In the genomic region with DNA sequence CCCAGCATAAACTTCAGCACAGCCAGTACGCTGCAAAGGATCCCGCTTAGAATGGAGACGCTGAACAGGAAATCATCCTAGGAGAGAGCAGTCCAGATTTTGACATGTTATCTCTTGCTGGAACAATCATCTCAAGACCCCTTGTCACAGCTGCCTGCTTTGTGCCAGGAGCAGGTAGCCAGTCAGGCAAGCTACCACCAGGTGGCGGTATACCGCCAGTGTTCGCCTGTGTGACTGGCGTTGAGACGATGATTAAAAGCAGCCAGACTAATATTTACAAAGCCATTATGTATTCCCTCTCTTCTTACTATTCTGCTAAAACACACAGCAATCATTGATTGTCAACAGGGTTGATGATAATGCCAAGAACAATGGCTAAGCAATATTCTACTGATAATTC, we compare ENCODE assay signal across 8 mouse cellular contexts.
DNase-seq lines count a peak whose midpoint lies in the region; ATAC-seq and TF ChIP-seq lines count a peak whose summit lies in the region.
"Had no signal": no experiment of that assay in that cellular context is flagged by ENCODE, and none has a peak within 500 bp of the region (broad histone marks: within the 10 kb centered on the region; RNA-seq: fewer than 3 reads in every experiment).

No protein-coding gene starts in this region.

- TF ChIP-seq CTCF in hindbrain, postnatal 0 days (IDR thresholded peaks at IDR 0.05; ENCODE audit: low read depth), result peak; percentile 99
- TF ChIP-seq CTCF in spleen, adult 2 months (IDR thresholded peaks at IDR 0.05; ENCODE audit: extremely low read depth, insufficient read depth, insufficient read length, insufficient replicate concordance), result peak; percentile 93; the same call in 1 of the 2 replicates

- peak; percentile 61 for ATAC-seq in hindbrain, postnatal 0 days
- peak; percentile 72; the same call in 1 of the 2 replicates for ATAC-seq in midbrain, embryonic 16.5 days

- intact Hi-C loops in left cerebral cortex, postnatal 14 days (cut with DNase I), result loop anchor here (1.0 to 2.0 kb wide), 2 partner anchors 177 to 265 kb away; no protein-coding TSS in a partner anchor

- H3K27me3 ChIP-seq in hindbrain, postnatal 0 days (ENCODE audit: insufficient read depth, low read length), result no peaks in the 10 kb centered on the region
- no peaks in the 10 kb centered on the region for H3K27me3 ChIP-seq in midbrain, embryonic 16.5 days (ENCODE audit: control insufficient read depth, insufficient read depth, low read depth, low read length)
- H3K27me3 ChIP-seq in spleen, adult 2 months (ENCODE audit: control insufficient read depth, insufficient read depth, low read length), result no peaks in the 10 kb centered on the region
- H3K27me3 ChIP-seq: megakaryocyte, embryonic 14.5 days had no signal

- TF ChIP-seq POLR2A in spleen, adult 2 months (IDR thresholded peaks at IDR 0.05; ENCODE audit: low read depth, low read length), result no peak

- no peaks in the 10 kb centered on the region for H3K4me1 ChIP-seq in hindbrain, postnatal 0 days (ENCODE audit: insufficient read depth, low read length)
- peaks cover 5% of the 10 kb centered on the region; the same call in 1 of the 2 replicates for H3K4me1 ChIP-seq in midbrain, embryonic 16.5 days (ENCODE audit: control insufficient read depth, insufficient read depth, low read length)
- peaks cover 10% of the 10 kb centered on the region for H3K4me1 ChIP-seq in spleen, adult 2 months (ENCODE audit: control insufficient read depth, insufficient read depth, insufficient read length)

- DNase-seq in ZHBTc4 (ENCODE audit: low read depth, low spot score), result peak; percentile 85
- DNase-seq in cerebellum, adult 18-20 months, result peak; percentile 85 to 94
- DNase-seq in forelimb bud, embryonic 11.5 days (ENCODE audit: low read depth, low spot score), result peak; percentile 78
- DNase-seq in hindbrain, postnatal 0 days (ENCODE audit: low spot score), result peak; percentile 93
- DNase-seq in left cerebral cortex, postnatal 14 days (ENCODE audit: low spot score in 2 of 2), result peak; percentile 83 to 92
- peak in 1 of 2 experiments; percentile 84 for DNase-seq in spleen, adult 2 months (ENCODE audit: low read depth in 1 of 2, low spot score in 2 of 2)

- WGBS in hindbrain, postnatal 0 days, result 9% methylated on average over 8 of the region's 8 CpGs
- 9% methylated on average over 8 of the region's 8 CpGs for WGBS in midbrain, embryonic 16.5 days
- 9% methylated on average over 8 of the region's 8 CpGs for WGBS in spleen, adult 2 months

- no peaks in the 10 kb centered on the region for H3K36me3 ChIP-seq in hindbrain, postnatal 0 days (ENCODE audit: insufficient read depth, low read length)
- no peaks in the 10 kb centered on the region for H3K36me3 ChIP-seq in midbrain, embryonic 16.5 days (ENCODE audit: control insufficient read depth, insufficient read depth, low read length)
- H3K36me3 ChIP-seq in spleen, adult 2 months (ENCODE audit: control insufficient read depth, insufficient read depth, low read length), result 0 out of 2 replicates have a peak, but pooled peaks cover 4% of the 10 kb centered on the region

- H3K4me3 ChIP-seq in hindbrain, postnatal 0 days (ENCODE audit: low read length), result no peak overlapping the region
- no peak overlapping the region for H3K4me3 ChIP-seq in midbrain, embryonic 16.5 days (ENCODE audit: low read depth, low read length)
- no peak overlapping the region for H3K4me3 ChIP-seq in spleen, adult 2 months (ENCODE audit: extremely low read depth, insufficient read depth, insufficient read length)

- no peak overlapping the region for H3K27ac ChIP-seq in hindbrain, postnatal 0 days
- H3K27ac ChIP-seq in midbrain, embryonic 16.5 days (ENCODE audit: low read length), result peak overlapping the region; percentile 66; the same call in 1 of the 2 replicates
- H3K27ac ChIP-seq in spleen, adult 2 months (ENCODE audit: insufficient read depth, low read length), result no peak overlapping the region

- H3K4me2 ChIP-seq in hindbrain, postnatal 0 days (ENCODE audit: low read depth, low read length), result no peak overlapping the region
- peak overlapping the region; percentile 10; the same call in 1 of the 2 replicates for H3K4me2 ChIP-seq in midbrain, embryonic 16.5 days (ENCODE audit: low read length)

- H3K9me3 ChIP-seq in hindbrain, postnatal 0 days (ENCODE audit: low read length), result no peaks in the 10 kb centered on the region
- H3K9me3 ChIP-seq in midbrain, embryonic 16.5 days (replicated peaks; ENCODE audit: control insufficient read depth, low read length, poor library complexity, severe bottlenecking), result no peaks in the 10 kb centered on the region

- H3K9ac ChIP-seq in hindbrain, postnatal 0 days (replicated peaks; ENCODE audit: low read length), result no peak overlapping the region
- H3K9ac ChIP-seq in midbrain, embryonic 16.5 days (ENCODE audit: low read depth, low read length), result no peak overlapping the region
